Mouse (Mus musculus): ENCODE data around the gene Mapk3.
"Not testable (repeated sequence)": the region's sequence is repeated elsewhere in the genome, so short reads cannot be mapped to it uniquely, and the experiment has no call there.

Gene Mapk3

DNA sequence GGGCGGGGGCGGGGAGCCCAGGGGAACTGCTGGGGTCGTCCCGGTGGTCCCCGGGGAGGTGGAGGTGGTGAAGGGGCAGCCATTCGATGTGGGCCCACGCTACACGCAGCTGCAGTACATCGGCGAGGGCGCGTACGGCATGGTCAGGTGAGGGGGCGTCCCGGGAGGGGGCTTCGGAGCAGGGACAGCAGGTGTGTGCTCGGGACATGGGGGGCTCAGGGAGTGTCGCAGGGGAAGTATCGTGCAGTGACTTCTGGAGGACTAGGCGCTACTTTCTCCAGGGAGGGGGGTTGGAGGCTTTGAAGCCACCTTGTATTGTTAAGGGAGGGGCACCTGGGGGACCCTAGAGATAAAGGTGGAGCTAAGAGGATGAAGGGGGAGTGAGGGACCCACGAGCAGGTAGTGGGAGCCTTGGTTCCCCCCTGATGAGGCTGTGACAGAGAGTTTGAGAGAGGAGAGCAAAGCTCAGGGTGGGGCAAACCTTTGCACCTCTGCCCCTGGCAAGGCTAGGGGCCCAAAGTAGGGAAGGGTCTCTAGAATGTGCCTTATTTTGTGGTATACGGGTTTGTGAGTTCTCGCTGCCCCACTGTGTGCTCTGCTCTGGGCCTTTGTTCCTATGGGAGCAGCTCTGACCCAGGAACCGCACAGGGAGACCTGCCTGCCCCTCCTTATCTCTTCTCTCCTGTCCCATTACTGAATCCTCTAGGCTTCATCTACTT lies 430 bp downstream of the Mapk3 start:
- no peak for DNase-seq (ENCODE audit: low spot score)

DNA sequence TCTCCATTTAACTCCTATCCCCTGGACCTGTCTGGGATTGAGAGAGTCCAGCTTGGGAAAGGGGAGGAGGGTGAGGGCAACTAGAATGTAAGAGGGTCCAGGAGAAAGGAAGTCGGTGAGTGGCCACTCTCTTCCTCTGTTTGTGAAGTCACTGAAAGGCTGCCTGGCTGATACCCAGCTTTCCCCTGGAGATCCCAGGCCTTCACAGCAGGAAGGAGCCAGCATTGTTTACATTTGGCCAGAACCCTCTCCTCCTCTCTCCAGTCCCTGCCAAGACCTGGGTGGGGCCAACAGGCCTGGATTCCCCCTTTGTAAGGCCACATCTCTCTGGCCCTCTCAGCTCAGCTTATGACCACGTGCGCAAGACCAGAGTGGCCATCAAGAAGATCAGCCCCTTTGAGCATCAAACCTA lies 996 bp downstream of the Mapk3 start:
- DNase-seq (ENCODE audit: low spot score) = peak; percentile 79

DNA sequence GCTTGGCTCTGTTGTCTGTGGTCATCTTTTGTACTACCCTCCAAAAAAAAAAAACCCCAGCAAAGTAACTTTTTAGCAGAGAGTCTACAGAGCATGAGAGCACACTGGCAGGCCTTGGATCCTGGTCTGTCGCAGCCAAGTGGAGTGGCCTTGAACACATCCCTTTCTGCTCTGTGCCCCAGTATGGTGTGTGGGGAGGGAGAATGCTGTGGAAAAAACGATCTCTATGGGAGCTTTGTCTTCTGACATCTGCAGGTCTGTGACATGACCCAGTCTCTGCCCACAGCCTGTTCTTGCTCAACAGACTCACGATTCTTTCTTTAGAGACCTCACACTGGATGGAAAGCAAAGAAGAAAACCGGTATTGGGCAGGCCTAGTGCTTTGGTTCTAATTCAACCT lies 1.6 kb downstream of the Mapk3 start:
- DNase-seq (ENCODE audit: low spot score) = no peak

DNA sequence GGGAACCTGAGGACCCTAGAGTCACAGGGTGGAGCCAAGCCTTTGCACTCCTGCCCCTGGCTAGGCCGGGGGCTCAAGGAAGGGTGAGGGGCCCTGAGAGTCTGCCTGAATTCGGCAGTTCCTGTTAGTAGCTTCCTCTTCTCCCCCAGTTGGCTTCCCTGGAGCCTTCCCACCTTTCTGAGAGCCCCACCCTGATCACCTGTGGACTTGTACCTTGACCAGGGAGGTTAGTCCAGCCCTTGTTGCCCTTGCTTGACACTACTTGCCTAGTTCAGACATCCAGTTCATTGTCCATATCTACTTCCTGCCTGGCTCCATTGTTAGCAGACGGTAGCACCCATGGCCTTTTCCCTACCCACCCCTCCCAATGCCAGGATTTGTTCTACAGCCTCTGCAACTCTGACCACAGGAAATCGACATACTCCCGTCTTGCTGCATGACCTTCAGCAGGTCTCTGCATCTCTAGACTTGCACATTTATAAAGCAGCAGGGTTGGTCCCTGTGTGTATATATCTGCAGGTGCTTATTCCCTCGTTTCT lies 2.2 kb downstream of the Mapk3 start:
- DNase-seq (ENCODE audit: low spot score) = no peak

DNA sequence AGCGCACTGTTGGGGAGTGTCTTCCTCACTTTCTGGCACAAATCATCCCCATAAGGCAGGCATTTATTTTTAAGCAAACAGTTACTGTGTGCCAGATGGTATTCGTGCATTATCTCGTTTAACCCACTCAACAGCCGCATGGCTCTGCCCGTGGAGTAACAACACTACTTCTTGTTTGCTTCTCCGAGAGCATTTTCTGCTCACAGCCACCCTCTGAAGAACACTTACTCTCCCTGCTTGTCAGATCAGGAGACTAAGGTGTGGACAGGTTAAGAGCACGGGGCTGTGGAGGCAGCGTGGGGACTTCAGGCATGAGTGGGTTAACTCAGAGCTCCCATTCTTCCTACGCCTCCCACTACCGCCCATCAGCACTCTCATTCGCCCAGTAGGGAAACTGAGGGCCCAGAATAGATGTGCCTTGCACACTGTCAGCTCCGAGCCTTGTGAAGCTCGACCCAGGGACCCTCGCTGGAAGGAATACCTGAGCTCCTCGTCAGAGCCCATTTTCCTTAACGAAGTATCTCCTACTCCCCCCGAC lies 3.1 kb downstream of the Mapk3 start:
- DNase-seq (ENCODE audit: low spot score) = no peak

DNA sequence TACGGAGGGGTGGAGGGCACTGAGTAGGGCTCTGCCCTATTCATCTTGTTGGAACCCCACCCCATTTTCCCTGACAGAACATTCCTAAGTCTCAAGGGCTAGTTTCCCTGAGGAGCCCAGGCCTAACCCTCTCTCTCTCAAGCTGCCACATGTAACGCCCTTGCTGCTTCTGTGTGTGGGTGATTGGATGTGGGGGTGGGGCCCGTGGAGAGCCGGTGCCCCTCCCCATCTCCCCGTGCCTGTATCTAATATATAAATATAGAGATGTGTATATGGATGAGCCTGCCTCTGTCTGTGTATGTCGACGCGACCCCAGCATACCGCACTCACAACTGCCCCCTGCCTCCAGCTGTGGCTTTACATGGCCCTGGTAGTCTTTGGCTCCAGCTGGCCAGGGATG lies 6.1 kb downstream of the Mapk3 start:
- DNase-seq (ENCODE audit: low spot score) = no peak

DNA sequence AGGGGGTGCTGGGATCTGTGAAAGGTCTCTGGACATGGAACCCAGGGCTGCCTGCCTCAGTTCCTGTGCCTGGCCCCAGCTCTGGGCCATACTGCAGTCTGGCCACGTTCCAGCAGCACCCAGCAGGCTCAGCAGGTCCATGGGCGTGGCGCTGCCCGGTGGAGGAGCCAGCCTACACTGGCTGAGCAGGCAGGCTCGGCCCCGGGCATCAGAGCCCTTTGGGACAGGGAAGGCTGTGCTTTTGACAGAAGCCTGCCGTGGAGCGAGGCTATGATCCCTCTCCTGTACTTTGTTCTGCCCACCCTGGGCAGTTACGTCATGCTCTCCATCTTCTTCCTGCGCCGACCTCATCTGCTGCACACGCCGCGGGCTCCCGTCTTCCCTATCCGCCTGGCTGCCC lies 6.8 kb downstream of the Mapk3 start, which contains the start of gene Gdpd3:
Gene Gdpd3 (plus strand): TSS at position 134 of the 400 bp plus-strand sequence.
- DNase-seq (ENCODE audit: low spot score) = peak; percentile 72

DNA sequence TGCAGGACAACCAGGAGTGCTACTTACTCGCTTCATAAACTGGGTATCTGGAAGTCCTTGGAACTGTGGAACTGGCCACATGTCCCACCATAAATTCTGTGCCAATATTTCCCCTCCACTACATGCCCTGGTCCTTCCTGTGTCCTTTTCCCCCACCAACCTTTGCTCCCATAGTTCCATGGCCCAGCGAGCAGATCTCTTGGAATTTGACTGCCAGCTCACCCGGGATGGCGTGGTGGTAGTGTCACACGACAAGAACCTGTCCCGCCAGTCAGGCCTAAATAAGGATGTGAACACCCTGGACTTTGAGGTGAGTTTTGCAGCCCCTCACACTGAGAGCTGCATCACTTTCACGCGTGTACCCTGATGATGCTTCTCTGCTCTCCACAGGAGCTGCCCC lies 7.6 kb downstream of the Mapk3 start:
- no peak for DNase-seq (ENCODE audit: low spot score)

DNA sequence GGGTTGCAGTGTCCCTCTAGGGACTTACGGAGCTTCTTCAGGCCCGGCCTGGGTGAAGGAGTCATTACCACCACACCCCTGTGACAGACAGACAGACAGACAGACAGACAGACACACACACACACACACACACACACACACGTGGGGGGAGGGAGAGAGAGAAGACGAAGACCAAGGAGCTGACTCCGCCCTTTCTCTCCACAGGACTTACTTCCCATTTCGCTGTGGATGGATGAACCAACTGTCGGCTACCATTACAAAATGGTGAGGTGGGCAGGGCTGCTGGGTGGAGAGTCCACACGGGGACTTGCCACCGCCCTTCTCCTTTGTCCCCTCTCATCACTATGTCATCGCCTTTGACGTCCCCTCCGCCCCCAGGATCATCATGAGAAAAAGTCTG lies 11.4 kb downstream of the Mapk3 start:
- no peak for DNase-seq (ENCODE audit: low spot score)

DNA sequence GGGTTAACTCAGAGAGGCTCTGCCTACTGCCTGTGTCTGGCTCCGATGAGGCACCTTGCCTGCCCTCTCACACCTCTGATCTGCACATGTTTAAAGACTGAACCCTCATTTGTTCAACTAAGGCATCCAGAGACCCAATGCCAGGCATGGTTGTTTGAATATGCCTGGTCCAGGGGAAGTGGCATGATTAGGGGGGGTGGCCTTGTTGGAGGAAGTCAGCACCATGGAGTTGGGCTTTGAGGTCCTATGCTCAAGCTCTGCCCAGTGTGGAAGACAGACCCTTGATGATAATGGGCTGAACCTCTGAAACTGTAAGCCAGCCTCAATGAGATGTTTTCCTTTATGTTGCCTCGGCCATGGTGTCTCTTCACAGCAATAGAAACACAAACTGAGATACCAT lies 13.9 kb downstream of the Mapk3 start:
- no peak for DNase-seq (ENCODE audit: low spot score)

DNA sequence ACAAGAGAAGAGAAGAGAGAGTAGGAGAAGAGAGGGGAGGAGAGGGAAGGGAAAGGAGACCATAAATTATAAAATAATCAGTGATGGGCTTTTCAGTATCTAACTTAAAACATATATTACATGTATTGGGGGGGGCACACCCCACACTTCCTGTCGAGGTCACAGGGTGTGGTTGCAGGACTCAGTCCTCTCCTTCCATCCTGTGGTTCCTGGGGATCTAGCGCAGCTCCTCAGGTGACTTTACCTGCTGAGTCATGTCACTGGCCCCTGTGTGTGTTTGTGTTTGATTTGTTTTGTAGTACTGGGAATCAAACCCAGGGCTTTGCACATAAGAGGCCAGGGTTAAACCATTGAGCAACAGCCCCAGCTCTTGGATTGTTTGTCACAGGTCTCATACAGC lies 15.1 kb downstream of the Mapk3 start:
- DNase-seq (ENCODE audit: low spot score) = no peak

DNA sequence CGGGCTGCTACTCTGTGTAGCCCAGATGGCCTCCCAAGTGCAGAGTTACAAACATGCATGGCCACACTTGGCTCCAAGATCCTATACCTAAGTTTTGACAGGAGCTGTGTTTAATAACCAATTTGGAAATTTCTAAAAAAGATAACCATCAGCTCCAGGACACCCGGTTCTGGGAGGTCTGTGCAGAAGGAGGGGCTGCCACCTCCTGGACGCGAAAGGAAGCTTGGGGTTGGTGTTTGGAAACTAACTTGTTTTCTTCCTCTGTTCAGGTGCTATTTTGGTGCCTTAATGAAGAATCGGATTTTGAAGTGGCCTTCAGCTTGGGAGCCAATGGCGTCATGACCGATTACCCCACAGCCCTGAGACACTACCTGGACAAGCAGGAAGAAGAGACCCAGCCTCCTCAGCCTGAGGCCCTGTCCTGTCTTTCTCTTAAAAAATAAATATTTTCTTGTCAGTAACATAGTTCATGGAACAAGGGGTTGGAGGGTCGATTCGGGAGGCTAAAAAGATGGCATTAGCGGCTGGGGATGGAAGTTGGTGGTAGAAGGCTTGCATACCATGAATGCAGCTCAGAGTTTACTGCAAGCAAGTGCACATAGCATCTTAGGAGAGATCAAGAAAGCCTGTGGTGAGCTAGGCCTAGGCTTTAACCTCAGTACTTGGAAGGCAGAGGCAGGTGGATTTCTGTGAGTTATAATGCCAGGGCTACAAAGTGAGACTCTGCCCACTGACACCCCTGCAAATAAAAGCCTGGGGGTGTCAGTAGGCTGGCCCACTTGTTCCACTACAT lies 16.0 kb downstream of the Mapk3 start:
- no peak for DNase-seq (ENCODE audit: low spot score)

DNA sequence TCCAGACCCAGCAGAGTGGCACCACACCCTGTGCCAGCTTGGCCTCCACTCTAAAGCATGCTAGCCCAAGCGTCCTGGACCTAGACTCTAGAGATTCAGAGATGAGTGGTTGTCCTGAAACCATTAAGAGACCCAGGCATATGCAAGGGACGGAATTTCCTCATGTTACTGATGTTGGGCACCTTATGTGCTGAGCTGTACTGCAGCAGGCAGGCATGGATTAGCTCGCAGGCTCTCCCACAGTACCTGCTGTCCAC lies 16.5 kb downstream of the Mapk3 start:
- no peak for DNase-seq (ENCODE audit: low spot score)

DNA sequence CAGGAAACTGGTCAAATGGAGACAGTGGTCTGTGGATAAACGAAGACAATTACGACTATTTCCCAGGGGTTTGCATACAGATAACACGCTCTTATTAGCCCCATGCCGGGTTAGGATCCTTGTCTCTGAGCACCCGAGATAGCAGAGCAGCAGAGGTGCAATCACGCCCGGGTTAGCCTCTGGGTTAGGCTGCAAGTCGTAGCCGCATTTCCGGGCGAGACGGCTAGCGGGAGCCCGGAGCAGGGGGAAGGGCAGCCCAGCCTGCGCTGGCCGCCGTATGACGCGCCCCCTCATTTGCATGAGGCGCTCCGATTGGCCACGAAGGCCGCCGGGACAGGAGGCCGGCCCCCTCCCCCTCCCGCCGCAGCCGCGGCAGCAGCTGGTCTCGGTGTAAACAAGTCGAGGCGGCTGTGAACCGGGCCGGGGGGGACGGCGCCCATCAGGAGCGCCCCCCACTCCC lies 17.2 kb downstream of the Mapk3 start, which contains the start of gene Ypel3:
Gene Ypel3 (plus strand): TSS at position 358 of the 460 bp plus-strand sequence.
- DNase-seq (ENCODE audit: low spot score) = peak; percentile 96

DNA sequence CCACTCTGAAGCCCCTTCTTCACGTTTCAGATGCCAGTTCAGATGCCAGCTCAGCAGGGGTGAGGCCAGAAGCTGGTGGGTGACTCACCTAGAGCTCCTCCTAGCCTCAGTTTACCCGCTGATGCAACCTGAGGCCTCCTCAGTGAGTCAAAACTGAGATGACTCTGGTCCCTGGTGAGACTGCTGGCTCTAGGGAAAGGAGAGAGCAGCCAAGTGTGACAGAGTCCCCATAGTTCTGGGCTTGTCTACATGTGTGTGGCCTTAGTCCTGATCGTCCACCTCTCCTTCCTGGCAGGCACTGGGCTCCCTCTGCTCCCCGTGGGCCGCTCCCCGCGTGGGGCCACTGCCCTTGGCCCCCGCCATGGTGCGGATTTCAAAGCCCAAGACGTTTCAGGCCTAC lies 18.1 kb downstream of the Mapk3 start:
- no peak for DNase-seq (ENCODE audit: low spot score)

DNA sequence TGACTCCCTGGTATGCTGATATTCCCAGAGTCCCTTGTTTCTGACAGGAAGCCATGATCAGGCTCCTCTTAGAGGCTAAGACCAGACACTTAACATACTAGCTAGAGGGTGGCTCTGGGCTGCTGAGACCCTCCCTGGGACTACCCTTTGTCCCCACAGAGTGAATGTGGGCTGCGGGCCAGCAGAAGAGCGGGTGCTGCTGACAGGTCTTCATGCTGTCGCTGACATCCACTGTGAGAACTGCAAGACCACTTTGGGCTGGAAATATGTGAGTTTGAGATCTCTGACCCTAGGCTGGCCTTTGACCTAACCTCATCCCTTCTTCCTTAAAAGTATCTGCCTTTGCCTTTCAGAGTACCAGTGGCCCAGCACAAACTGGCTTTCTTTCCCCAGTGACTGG lies 18.7 kb downstream of the Mapk3 start:
- DNase-seq (ENCODE audit: low spot score) = no peak

DNA sequence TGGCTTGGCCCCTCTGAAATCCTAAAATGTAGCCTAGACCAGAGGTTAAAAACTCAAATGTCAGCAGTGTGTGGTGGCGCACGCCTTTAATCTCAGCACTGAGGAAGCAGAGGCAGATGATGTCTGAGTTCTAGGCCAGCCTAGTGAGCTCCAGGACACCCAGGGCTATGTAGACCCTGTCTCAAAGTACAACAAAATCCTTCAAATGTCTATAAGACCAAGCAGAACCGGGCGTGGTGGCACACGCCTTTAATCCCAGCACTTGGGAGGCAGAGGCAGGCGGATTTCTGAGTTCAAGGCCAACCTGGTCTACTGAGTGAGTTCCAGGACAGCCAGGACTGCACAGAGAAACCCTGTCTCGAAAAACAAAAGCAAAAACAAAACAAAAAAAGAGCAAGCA lies 19.7 kb downstream of the Mapk3 start:
- DNase-seq (ENCODE audit: low spot score) = not testable (repeated sequence)

DNA sequence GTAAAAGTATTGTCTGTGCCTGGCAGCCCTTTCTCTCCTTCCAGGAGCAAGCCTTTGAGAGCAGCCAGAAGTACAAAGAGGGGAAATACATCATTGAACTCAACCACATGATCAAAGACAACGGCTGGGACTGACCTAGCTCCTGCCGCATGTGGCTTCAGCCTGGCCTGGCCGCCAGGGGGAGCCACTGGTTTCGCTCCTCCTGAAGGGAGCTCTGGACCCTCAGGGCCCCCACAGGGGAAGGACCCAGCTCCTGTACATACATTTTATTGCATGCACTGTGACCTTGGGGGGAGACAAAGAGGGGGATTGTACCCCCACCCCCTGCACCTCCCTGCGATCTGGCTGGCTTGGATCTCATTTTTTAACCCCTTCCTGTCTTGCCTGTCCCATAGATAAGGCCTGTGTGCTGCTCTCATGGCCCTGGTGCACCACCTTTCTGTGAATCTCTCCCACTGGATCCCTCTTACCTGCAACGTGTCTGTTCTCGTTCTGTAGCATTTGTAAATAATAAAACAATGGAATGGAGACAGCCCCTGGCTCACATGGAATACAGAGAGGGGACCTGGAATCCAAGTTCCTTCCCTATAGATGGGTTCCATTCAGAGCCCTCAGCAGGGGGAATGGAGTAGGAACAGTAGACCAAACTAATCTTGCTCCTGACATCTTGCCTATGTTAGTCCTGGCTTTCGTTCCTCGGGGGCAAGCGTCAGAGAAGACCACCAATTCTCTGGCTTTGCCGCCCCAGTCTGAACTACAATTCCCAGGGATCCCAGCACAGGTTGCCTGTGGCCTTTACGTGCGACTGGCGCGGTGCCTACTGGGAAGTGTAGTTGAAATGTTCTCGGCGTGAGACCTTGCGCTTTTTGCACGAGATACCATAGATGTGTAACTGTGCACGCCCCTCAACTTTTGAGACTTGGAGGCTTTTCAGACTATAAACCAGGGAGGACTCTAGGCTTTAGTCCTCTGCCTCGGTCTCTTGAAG lies 20.9 kb downstream of the Mapk3 start:
- DNase-seq (ENCODE audit: low spot score) = peak; percentile 87

DNA sequence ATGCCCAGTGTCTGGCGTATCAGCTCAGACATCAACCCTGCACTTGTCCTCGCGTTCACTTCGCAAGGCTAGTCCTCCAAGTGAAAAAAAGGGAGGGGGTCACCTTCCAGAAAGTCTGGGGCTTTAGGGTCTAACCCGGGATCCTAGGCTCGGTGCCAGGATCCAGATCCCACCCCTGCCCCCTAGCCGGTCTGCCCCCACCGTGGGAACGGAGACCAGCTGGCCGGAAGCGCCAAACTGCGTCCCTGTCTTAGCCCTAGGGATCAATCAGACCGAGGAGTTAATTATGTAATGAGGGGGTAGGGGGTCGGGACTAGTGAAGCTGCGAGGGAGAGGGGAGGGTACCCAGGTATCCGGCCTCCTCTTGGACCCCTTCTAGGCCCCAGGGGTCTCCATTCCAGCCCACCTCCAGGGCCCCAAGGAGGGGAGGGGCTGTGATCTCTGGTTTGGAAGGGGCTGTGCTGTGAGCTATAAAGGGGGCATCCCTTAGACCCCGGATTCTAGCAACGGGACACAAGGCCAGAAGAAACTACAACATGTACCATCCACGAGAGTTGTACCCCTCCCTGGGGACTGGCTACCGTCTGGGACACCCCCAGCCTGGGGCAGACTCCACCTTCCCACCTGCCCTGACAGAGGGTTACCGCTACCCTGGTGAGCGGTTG lies 21.7 kb downstream of the Mapk3 start, which contains the start of gene Tbx6:
Gene Tbx6 (plus strand): TSS at position 513 of the 665 bp plus-strand sequence.
- no peak for DNase-seq (ENCODE audit: low spot score)

DNA sequence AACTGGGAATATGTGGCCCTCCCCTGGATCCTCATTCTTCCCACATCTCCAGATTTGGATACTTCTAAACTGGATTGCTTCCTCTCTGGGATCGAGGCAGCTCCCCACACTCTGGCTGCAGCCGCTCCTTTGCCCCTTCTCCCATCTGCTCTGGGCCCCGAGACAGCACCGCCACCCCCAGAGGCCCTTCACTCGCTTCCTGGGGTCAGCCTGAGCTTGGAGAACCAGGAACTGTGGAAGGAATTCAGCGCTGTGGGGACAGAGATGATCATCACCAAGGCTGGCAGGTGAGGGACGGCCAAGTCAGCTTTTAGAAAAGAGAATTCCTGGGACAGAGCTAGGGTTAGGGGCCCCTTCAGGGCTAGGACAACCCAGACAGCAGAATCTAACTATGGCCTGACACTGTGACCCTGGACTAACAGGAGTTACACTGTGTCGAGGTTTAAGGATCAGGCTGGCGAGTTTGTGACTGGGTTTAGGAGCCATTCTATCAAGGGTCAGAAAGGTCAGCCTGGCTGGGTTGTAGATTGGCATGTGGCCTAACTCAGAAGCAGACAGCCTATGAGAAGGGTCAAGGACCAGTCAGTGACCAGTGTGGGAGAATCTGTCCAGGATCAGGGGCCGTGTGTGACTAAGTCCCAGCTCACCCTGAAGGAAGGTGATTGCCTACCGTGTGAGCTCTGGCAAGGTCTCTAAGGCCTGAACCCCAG lies 22.4 kb downstream of the Mapk3 start:
- DNase-seq (ENCODE audit: low spot score) = no peak

DNA sequence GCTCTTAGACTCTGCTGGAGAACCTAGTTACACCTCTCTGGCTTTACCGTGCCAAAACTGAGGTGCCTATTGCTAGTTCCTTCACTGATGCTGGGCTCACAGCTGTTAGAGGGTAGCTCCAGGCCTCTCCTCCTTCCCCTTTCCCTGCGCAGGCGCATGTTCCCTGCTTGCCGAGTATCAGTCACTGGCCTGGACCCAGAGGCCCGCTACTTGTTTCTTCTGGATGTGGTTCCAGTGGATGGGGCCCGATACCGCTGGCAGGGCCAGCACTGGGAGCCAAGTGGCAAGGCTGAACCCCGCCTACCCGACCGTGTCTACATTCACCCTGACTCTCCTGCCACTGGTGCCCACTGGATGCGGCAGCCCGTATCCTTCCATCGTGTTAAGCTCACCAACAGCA lies 23.3 kb downstream of the Mapk3 start:
- DNase-seq (ENCODE audit: low spot score) = no peak
